Mouse (Mus musculus) gastrocnemius, postnatal 14 days (tissue): ENCODE data around the gene 4930544G11Rik. TPM values are rescaled to one million over a fixed set of nuclear protein-coding genes. Genes with fewer than 3 reads are reported as not detected.

Experiments used
- DNase-seq: peaks from one replicate; pipeline ENCODE4 v3.0.0; 2021; ENCODE audit warnings: mixed read lengths
- intact Hi-C: fragments of 180-260 bp; cut with DNase I; formaldehyde crosslinking; loops from one replicate; pipeline ENCODE4 v1.15.1; 2025; ENCODE audit warnings: low total_unique reads
- long read RNA-seq, 2 experiments: library from polyadenylated mRNA; stranded (forward); transcript quantifications; one replicate each; pipeline ENCODE4 v2.0.0; 2021
- total RNA-seq, 2 experiments: library from RNA; stranded (reverse); gene quantifications; 2 replicates each; pipeline ENCODE4 v1.2.3; 2021

4930544G11Rik gene
- not detected for total RNA-seq
- long read RNA-seq, experiment 1, result 0 reads
- long read RNA-seq, experiment 2, result 0 reads

DNA sequence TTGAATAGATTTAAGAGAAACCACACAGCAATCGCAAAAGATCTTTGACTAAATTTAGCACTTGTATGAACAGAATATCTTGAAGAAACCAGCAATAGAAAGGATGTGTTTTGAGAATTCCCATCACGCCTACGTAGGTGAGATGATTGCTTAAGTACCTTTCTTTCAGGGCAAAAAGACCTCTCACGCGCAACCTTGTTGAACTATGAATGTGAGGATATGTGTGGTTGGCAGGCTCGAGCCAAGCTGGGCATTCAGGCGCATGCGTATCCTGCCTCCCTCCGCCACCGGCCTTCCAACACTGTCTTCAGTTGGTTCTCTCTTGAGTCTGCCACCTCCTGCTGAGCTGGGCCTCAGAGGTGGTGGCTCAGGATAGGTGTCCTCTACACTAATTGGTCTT lies at the start of gene 4930544G11Rik:
TSS of gene 4930544G11Rik (plus strand) at position 301 of the 400 bp plus-strand sequence.
- intact Hi-C loops, result no loop called here
- DNase-seq, result no peak

DNA sequence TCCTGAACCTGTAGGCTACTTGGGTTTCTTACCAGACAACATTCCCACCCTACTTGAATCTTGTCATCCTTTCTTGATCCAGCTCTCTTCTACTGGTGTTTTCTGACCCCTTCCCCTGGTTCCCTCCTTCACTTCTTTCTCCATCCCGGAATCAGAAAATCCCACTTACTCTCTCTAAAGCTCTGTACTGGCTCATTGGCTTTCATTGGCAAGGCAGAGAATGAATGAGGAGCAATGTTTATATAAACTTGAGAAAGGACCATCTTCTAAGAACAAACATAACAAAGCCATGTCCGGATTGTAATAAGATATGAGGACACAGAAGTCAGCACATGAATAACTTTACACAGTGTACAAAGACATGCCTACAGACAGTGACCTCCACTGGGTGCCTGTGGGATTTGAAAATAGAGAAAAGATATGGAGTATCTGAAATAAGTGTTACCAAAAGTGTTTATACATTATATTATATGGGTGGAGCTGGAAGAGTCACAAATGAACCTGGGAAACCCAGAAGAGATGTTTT lies 45.7 kb upstream of the 4930544G11Rik start:
- no peak for DNase-seq
- intact Hi-C loops, result no loop called here

DNA sequence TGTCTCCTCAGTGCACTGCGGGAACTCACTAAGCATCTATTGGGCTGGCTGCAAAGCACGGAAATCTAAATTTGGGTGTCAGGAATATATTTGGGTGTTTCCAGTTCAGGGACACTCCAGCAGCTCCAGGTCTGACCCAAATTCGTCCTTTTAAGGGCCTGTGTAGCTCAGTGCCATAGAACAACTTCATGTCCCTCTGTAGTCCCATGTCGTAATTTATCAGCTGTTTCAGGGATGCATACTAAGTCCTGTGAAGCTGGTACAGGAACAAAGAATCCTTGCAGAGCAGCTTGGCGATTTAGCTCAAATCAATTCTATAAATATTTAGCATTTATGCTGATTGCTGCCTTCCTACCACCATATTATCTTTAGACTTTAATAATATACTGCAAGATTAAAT lies 37.0 kb upstream of the 4930544G11Rik start:
- intact Hi-C loops, result no loop called here
- DNase-seq, result no peak

DNA sequence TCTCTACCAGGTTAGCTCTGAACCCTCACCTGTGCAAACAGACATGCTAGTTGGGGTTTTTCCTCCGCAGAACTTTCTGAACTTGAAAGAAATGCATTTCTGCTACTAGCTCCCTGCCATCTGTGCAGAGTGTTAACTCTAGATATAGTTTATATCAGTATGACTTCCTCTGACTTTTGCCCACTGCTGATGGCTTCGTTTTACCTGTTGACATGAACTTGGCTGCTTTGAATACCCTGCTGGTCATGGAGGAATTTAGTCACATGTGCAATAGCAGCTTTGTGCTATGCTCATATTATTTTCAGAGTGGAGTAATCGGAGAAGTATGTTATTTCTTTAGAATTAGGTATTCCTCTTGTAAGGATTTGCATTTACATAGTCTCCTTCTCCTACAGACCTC lies 30.7 kb upstream of the 4930544G11Rik start:
- DNase-seq, result no peak
- intact Hi-C loops, result no loop called here

DNA sequence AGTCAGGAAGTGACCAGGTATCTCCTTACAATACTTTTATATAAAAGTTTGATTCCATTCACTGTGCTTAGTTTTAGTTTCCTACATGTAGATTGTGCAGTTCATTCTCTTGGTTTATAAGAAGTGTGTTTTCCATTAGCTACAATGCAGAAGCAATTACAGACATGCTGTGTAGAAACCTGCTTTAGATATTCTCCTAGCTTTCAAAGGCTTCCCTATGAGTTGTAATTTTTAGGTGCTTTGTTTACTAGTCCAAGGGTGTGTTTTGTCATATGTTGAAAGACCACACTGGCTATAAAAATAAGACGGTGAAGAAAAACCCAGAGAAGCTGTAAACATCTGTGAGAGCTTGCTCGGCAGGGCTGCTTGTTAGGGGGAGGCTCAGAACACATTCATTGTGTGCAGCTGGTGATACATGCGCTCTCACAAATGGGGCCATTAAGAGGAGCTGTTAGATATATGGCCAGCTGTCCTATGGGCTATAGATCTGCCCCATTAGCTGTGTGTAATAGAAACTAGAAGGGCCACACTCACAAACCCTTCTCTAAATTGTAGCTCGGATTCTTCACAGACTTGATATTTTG lies 28.8 kb upstream of the 4930544G11Rik start:
- intact Hi-C loops, result no loop called here
- DNase-seq, result no peak

DNA sequence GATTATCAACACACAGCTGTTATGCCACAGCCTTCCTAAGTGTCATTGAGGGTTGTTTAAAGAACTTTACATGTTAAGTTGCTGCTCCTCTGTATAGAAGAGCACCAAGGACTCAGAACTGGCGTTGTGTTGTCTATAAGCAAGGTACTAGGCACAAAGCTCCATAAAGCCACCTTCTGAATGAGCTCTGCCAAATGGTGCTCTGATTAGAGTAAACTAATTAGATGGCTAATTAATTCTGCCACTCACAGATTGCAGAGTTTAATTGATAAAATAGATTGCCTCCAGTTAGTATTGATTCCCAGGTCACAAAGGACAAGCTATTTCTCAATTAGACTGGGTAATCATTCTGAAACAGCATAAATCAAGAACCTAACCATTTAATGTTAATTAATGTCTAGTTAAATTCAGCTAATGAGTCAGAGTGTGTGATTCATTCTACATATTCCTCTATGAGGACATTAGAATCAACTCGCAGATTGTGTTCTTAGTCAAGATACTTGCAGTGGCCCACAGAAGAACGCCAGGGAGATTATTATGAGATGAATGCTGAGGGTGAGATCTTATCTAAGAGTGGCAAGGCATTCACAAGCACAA lies 26.6 kb upstream of the 4930544G11Rik start:
- intact Hi-C loops, result no loop called here
- no peak for DNase-seq

DNA sequence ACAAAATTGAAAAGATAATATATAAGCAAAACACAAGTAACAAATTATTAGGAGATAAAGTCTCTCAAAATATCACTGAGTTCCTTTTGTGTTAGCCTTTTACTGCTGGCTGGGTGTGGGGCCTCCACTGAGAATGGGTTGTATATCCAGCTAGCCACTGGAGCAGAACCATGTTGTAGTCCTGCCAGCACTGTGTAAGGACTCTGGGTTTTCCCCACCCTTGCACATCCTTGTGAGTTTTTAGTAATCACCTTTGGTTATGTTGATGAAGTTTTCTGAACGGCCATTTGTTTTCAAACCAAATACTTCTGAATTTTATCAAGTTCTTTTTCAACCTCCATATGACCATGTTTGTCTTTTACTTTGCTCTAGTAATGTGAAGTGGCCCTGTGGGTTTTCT lies 21.9 kb upstream of the 4930544G11Rik start:
- intact Hi-C loops, result no loop called here
- no peak for DNase-seq

DNA sequence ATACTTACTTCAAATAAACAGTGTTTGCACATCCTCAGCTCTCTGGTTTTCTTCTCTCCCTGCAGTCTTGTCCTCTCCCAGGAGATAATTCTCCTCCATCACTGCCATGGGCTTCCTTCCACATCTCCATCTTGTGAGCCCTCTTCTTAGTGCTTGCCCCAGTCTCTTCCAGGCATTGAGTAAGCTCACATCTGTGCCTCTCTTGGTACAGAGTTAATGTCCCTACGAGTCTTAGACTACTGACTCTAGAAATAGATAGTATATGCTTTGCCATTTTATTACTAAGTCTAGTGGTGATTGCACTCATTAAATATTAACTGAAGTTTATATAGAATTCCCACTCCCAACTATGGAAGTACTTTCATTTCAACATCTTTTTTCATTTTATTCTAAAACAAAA lies 19.6 kb upstream of the 4930544G11Rik start:
- DNase-seq, result no peak
- intact Hi-C loops, result no loop called here

DNA sequence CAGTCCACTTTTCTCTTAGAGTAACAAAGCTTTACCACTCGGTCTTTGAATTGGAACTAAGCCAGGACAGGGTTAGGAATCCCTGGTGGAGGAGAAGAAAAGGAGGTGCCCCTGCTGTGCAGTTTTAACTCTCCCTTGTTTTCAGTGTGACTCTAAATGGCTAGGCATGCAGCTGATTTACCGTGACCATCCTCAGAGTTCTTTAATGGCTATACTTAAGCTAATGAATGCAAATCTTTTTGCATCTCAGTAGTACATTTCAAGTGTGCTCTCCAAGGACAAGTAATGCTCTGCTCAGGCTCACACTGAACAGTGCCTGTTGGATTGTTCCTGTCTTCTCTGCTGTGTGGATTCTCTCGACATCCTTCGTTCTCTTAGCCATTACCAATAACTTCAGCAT lies 19.2 kb upstream of the 4930544G11Rik start:
- no peak for DNase-seq
- intact Hi-C loops, result no loop called here

DNA sequence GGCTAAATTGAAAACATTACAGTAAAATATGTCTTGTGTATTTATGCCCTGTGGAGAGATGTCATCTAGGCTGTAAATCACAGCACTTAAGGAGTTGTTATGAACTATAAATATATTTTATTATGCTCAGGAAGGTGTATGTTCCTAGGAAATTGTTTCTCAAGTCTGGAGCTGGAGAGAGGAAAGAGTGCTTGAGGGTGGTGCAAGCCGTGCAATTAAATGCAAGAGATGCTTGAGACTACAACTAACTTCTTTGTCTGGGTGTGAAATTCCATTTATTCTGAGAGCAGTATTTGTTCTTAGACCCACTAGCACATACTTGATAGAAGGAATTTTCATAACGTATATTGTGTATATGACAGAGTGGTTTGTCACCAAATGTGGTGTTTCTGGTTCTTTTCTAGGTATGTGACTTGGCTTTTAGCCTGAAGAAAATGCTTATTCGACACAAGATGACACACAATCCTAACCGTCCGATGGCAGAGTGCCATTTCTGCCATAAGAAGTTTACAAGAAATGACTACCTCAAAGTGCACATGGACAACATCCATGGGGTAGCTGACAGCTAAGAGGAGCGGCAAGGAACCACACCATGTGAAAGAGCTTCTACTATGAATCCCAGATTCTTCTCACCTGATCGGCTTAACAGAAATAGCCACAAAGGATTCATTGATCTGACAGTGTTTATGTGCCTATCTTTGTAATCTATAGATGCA lies 16.7 kb upstream of the 4930544G11Rik start:
- no peak for DNase-seq
- intact Hi-C loops, result no loop called here

DNA sequence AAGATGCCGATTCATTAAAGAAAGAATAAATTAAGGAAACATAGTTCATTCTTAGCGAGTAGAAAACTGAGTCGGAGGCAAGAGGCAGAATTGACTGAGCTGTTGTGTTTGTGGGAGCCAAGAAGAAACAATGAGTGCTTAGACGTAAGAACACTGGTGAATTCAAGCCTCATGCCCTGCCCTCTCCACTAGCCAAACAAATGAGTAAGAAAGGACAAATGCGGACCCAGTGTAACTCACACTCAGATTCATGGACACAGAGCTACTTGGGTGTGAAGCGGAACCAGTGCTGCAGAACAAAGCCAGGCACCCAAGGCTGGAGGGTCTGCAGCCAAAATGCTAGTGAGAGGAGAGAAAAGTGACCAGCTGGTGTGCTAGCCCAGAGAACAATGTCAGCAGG lies 1.9 kb upstream of the 4930544G11Rik start:
- intact Hi-C loops, result no loop called here
- DNase-seq, result no peak

DNA sequence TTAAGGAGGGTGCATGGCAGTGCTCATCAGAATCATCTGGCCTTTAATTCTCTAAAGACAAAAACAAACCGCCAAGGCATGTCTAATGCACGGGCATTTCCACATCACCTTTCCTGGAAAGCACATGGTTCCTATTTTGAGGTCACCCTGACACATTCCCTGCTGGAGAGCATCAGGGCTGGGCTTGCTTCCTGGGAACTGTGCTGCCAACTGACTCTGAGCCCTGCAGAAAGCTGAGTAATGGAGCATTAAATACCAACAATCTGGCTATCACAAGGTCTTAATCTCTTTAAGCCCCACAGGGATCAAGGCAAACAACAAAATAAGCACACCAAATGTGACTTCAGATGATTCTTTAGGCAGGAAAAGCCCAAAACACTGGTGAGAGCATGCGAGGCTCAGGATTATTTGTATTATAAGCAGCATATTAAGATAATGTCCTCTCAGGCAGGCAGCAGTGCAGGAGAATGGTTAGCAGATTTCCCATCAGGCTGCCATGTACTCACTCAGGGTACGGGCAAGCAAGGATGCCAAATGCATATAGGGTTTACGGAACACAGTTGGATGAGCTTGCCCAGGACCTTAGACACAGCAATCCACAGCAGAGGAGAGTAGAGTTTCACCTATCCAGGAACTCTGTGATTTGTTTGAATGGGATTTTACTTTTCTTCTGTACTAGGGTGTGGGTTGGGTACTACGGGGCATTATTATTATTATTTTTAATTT lies 17.1 kb downstream of the 4930544G11Rik start:
- no peak for DNase-seq
- intact Hi-C loops, result no loop called here

DNA sequence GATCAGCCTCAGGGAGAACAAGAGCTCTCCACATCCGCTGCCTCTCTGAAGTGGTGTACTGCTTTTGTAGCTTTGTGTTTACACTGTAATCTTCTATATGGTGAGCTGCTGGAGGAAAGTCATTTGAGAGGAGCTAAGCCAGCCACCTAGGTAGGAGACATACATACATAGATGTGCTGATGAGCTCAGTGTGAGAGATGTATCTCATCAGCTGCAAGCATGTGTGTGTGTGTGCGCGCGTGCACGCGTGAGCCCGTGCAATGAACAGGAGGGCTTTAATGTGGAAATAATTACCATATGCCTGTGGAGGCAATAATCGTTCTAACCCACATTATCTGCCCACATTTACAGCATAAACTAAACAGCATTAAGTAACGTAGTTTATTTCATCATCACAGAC lies 18.0 kb downstream of the 4930544G11Rik start:
- intact Hi-C loops, result no loop called here
- DNase-seq, result no peak

DNA sequence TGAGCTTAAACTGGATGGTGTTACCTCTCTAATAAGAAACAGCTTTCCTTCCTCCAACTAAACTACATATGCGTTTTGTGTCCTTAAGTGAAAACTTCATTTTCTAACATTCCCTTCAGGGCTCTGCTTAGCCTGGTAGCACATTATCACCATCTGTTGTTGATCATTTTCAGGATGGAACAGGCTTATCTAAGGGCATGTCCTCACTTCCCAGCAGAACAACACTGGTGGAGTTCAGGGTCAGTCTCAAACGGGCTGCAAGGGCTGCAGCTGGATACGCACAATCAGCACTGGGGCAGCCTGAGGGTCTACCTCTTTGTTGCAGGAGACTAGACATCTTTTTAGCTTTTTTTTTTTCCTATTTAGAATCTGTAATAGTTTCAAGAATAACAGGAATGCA lies 39.7 kb downstream of the 4930544G11Rik start:
- DNase-seq, result no peak
- intact Hi-C loops, result no loop called here

DNA sequence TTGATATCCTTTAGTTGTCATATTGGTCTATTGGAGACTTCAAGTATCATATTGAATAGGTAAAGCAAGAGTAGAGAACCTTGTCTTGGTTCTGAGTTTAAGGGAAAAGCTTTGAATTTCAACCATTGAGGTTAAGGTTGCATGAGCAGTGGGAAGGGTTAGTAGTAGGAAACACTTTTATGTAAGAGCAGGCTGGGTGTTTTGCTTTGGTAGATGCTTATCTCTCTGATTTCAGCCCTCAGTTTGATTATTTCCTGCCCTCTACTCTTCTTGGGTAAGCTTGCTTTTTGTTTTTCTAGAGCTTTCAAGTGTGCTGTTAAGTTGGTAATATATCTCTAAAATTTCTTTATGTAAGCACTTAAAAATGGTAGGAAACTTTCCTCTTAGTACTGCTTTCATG lies 45.9 kb downstream of the 4930544G11Rik start:
- no peak for DNase-seq
- intact Hi-C loops, result no loop called here

Other genes starting within 250 kb of the 4930544G11Rik start
- gene Prdm5, start 173.6 kb upstream of the 4930544G11Rik start, total RNA-seq, result 1 to 10 TPM; 4.9 to 5.0 TPM